Mouse (Mus musculus) adrenal gland, adult (tissue): ENCODE measurements at regions not wholly inside any gene's neighbourhood (a gene's known extent, or its start where the extent isn't known, plus 50 kb on each side); places are given as distances from the start of the nearest gene placed in this dataset.

ENCODE experiments used
- DNase-seq, 2 experiments: peaks; one replicate each; pipeline ENCODE4 v3.0.0; 2022 to 2023; ENCODE audit warnings: low spot score in 1 of 2; ENCODE audit not compliant: inconsistent age in 2 of 2

DNA sequence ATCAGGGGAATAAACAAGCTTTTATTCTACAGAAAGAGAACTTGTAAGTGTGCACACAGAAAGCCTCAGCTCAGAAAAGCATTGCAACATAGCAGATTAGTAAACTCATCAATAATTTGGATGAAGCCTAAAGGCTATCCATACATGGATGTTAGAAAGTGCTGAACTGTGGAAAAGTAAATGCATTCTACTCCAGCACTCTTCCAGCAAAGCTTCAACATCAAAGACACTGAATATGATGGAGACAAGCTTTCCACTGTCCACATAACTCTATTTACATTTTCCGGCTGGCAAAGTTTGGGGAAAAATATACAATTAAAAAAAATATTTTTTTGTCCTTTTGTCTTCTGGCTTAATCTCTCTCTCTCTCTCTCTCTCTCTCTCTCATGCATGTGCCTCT, 69.7 kb downstream of the Slitrk6 start:
- no peak for DNase-seq

DNA sequence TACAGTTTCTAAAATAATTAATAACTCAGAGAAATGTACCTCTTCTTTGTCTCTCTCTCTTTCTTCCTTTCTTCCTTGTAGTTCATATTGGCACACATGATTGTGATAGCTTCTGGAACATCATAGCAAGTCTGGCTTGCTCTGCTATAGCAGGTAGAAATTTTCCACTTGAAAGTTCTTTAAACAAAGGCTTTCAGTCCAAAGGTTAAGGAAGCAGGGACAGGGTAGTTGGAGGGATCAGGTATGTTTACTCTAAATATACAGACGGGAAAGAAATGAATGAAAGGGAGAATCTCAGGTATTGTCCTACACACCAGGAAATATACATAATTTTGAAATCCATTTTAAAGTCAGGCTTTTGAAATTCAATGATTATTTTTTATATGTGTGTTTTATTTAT, 75.2 kb downstream of the Slitrk6 start:
- DNase-seq, result no peak

DNA sequence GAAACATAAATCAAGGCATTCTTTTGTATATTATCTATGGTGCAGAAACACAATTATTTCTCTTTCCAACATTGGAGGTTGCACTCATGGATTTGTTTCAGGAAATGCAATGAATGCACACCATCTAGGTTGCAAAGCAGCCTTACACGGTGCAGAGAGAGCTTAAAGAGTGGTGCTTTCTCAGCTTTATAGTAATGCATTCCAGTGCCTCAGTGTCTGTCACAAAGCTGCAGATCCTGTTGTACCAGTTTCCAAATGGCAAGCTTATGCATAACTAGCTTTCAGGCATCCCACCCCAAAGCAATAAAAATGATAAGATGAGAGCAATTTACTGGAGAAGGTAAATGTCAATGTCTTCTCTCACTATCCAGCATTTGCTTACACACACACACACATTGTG, 89.2 kb downstream of the Slitrk6 start:
- DNase-seq, result no peak

DNA sequence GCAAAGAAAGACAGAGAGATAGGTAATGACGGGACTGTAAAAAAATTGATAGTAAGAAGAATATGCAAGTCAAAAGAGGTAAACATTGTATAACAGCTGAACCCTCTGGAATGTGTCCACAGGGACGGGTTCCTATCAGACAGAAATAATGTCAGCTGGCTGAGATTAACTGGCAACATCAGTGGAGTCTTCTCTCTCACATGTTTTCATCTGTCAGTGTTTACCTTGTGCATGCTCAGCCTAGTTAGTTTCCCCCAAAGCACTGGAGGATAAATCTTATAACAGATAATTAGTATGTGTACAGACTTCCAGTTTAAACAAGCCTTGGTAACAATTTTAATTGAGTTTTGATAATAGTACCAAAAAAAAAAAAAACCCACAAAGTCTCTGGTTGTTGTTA, 91.7 kb downstream of the Slitrk6 start:
- no peak for DNase-seq

DNA sequence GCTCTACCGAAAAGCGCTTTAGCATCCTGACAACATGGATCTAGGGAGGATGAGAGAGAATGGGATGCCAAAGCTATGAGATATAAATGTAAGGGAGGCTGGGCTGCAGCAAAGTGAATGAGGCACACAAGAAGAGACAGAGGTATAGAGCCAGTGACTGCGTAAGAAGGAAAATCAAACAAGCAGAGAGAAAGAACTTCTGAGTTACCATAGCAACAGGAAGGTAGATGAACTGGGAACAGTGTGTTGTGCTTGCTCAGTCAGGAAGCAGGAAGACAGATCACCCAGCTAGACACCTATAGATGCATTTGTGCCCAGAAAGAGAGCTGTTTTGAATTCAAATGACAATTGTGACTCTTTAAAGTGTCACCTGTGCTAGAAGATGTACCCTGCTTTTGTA, 120.8 kb downstream of the Slitrk6 start:
- no peak for DNase-seq

DNA sequence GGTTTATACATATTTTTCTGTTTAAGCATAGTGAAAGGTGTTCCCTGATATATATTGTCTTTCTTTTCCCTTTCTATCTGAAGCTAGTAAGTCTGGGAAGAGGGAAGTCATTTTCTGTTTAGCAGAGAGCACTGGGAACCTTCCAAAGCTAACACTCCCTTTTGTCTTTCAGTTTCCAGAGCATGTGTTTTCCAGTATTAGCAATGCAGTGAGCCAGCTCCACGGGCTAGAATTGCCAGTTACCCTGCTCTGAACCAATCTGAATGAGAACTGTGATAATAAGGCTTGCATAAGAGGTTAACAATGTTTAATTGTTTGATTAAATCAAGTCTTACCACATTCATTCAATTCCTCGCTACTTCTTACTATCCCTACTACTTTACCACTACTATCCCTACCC, 131.2 kb downstream of the Slitrk6 start:
- no peak for DNase-seq

DNA sequence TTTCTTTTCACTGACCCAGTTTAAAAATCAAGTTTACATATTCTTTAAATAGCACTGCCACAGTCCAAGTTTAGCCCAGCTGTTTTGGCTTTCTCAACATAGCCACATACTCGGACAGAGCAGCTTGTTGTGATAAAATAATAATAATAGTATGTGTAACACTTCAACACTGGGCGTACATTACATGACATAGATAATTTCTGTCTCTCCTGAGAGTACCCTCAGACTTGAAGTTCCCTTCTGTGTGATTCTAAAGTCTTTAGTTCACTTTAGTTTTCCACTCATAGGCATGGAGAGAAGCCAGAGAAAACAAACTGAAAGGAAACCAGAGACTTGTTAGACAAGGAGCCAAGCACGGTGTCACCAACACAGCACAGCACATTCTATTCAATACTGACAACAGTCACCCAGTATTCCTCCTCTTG, 136.4 kb downstream of the Slitrk6 start:
- DNase-seq, result no peak

DNA sequence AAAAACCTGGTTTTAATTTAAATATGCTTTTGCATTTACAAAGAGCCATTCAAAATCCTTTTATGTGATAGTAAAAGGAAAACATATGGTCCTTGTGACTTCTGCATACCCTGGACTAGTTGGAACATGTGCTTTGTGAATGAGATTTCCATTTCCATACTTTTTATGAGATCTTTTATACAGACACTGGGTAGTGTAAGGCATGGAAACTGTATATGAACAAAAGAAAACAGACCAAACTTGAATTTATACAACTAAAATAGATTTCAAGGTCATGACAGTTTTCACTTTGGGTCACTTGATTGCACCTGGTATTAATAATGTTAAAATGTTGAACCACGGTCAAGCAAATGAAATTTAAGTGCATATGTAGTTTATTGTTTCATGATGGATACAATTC, 138.5 kb downstream of the Slitrk6 start:
- no peak for DNase-seq

DNA sequence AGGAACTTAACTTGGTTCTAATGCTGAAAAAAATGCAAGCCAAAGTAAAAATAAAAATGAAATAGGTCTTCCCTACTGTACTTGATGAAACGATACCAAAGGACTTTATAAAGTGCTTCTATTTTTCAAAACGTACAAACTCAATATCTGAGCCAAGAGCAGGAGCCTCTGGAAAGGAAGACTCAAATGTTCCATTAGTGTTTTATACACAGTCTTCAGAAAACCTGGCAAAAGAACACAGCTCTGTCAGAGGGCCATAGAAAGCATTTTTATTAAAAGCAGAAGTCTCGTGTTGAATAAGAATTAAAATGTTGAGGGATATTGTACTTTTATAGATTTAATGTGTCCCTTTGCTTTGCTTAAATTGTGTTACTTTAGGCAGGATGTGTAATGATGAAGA, 174.6 kb downstream of the Slitrk6 start:
- DNase-seq, result no peak

DNA sequence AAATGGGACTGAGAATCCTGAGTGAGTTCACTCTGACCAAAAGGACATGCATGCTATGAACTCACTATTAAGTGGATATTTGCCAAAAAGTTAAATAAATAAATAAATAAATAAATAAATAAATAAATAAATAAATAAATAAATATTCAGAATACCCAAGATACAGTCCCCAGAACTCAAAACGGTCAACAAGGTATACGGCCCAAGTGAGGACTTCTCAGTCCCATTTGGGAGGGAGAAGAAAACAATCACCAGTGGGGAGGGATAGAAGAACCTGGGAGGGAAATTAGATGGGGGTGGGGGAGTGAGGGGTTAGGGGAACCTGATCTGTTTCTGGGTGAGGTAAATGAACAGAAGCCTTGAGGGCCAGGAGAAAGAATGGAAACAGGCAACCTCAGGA, 184.2 kb downstream of the Slitrk6 start:
- no peak for DNase-seq

DNA sequence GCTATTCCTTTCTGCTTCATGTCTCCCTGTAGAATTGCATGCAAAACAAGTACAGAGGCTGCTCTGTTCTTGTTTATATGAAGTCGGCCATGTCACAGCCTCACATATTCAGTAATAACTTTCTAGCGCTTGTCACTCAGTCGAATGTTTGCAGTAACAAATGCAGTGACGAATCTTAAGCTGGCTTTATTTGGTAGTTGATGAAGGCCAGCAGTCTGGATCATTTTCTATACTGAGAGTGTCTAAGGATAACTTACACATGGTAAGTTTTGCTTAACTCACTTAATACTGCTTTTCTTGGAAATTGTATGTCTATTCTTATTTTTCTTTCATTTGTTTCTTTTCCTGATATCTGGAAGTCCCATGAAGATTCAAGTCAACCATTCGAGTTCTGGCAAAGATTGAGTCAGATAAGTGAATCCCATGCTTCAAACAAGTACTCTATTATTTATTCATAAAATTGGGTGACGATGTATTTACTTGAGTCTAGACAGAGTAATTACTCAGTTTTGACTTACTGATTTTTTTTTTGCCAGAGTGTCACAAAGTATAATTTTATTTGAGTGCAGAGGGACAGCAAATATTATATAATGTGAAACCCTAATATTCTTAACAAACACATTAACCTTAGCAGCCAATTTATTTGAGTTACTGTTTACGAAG, 189.0 kb downstream of the Slitrk6 start:
- DNase-seq, result no peak

DNA sequence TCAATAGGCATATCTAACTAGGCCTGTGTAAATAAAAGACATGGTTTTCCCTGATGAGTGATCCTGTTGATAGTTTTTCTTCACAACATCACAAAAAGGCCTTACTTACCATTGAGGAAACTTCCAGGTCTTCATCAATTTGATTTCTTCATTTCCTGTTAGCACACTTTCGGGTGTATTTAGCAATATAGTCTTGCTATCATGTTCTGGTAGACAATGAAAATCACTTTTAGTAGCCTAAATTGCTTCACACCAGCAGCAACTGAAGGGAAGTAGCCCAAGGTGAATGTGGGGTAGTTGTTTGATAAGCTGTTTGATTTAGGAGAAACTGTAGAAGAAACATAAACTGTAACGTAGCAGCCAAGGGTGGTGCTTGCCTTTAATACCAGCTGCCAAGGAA, 190.3 kb downstream of the Slitrk6 start:
- no peak for DNase-seq

DNA sequence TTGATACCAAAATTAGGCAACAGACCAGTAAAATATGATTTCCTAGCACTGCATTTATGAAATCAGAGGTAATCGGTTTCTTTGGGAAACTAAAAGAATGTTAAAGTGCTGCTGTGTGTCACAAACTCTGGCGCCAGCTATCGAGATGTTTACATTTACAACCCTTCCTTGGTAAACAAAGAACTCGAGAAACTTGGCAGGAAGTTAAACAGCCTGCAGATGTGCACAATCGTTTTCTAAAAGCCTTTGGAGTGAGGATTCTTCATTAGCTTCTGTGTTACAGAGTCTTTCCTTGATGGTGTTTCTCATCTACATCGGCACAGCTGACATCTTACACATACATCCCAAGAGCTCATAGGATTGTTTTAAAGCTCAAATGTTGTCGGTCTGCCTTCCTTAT, 209.7 kb downstream of the Slitrk6 start:
- DNase-seq, result no peak

DNA sequence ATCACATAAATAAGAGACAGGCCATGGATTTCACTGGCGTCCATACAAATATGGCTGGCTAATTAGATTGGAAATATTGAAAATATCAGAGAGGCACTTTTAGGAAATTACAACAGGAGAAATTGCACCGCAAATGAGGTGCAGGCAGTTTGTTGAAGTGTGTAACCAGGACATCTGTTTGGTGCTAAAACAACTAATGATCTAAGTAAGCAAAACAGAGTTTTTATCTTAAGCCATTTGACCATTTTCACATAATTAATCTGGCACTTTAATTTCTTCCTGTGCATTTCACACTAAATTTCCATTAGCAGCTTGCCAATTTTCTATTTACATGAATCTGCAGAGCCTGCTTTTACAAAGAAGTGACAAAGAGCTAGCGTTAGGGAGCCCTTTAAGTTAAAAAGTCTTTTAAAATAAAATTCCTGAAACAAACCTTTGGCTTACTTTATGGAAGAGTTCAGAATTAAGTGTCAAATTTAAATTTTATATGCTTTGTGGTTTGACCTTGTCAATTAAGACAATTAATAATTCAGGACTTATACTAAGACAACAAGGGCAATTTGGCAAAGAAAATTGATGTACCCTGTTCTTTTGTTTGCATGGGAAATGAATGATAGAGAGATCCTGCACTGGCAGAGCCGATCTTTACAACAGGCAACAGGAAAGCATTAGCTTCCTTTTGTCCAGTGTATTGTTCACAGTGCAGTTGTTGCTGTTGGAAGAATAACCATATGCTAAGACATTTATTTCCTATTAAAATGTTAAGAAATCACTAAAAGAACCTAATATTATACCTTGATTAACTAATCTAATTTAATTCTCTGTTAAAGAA, 211.4 kb downstream of the Slitrk6 start:
- DNase-seq, result no peak

DNA sequence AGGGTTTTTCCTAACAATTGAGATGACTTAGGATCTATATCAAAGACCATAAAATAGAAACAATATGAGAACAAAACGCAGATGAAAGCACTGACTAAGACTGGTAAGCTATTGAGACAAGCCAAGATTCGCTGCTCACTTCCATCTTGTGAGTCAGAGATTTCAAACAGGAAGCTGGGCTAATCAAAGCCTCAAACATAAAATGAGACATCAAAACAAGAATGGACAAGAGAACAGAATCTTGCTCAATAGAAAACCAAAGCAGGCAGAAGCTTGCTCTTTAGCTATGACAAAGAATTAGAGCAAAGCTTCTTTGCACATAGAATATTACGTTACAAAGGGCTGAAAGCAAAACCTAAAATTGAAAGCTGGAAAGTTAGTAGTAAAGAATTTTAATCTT, 227.6 kb downstream of the Slitrk6 start:
- no peak for DNase-seq

DNA sequence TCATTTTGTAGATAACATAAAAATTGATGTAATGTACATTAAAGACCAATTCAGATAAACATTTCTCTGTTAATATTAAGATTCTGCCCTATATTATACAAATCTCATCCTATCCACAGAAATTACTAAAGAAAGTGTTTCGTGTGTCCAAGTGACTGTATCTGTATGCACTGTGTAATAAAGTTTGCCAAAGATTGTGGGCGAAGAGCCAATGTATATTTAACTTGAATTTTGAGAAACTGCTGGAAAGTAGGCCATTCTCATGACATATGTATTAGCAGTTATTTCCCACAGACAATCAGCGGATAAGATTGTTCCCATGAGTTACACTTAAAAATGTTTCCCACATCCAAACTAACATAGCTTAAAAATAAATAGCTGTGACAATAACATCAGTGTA, 269.9 kb downstream of the Slitrk6 start:
- no peak for DNase-seq

DNA sequence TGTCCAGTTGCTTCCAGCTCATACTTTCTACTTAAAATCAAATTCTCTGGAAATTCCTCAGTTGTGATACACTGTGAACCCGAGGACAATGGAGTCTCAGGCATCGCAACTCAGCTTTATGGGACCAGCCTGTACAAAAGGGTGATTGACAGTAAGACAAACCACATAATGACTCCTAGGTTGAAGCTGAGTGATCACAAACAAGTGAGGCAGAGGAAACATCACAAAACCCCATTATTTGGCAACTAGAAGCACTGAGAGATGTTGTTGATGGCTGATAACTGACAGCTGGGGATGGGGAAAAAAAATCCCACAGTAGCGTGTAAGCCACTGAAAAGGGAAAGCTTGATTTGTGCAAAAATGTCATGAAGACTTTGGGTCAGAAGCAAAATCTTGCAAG, 282.2 kb downstream of the Slitrk6 start:
- DNase-seq, result no peak

DNA sequence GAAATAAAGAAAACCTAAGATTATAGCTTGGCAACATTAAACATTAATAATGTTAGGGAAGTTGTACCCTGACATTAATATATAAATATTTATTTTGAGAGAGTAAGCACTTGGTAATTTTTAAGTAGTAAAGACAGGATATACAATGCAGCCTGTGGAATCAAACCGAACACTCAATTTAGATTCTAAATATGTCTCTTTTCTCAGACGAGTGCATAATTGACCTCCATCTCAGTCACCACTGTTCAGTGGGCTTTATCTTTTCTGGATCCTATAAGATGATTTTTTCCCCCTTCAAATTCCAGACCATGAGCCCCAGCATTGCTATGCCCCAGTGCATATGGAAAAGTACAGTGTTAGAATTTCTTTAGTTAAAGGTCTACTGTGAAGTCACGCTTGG, 282.8 kb downstream of the Slitrk6 start:
- DNase-seq, result no peak

DNA sequence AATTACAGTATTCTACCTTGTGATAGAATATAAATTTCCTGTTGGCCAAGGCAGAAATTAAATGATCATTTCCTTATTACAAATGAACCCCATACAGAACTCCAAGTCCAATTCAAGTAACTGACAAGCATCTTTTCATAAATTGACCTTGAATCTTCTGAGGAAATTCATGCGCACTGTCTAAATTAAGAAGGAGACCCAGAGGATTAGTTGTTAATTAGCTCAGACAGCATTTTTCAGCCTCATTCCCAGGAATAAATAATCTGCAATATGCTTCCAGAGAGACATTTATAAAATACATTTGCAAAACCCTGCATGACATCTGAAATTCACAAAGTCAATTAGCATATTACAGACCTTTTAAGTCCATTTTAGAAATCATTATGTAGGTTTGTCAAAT, 284.2 kb downstream of the Slitrk6 start:
- peak in 1 of 2 experiments; percentile 2 for DNase-seq

DNA sequence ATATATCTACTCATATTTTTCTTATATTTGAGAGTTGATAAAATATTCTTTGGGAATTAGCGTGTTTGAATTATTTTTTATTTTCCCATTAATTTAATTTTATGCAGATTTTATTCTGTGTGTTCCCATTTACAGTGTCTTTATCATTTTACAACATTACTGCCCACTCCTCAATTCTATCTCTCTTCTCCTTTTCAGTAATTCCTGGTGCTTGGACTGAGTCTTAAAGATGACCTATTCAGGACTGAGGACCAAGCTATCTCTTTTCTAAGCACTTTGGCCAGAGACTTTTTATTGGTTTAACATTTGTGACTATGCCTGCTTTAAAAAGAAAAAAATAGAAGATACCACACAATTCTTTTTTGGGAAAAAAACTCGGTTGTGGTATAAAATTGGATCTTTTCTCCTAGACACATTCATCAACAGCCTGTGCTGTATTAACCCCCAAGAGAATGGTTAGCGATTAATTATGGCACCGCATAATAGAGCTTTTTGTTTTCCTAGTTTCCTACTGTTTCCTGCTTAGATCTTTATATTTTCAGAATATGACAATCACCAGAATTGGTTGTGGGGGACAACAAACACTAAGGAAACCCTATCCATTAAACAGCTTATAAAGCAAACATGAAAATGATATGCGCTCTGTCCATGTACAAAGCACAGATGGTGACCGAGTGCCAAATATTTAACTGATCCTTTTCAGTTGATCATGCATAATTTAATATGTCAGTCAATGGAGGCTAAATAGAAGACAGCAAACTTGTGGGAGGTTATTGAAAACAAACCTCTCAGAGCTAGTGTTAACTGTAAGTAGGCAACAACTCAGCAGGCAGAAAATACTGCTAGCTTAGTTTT, 286.3 kb downstream of the Slitrk6 start:
- no peak for DNase-seq
